Mouse (Mus musculus) heart, postnatal 36 days (tissue): ENCODE data around the gene Jak1. TPM values are rescaled to one million over a fixed set of nuclear protein-coding genes. Genes with fewer than 3 reads are reported as not detected.

ENCODE experiments used
- DNase-seq, 2 experiments: peaks; one replicate each; pipeline ENCODE4 v3.0.0; 2021 to 2022
- intact Hi-C: fragments of 180-260 bp; cut with DNase I; formaldehyde crosslinking; loops from one replicate; pipeline ENCODE4 v1.15.1; 2025
- total RNA-seq, 2 experiments: library from RNA; stranded (reverse); gene quantifications; 2 replicates each; pipeline ENCODE4 v1.2.3; 2021

Jak1 gene
- total RNA-seq: 10 to 100 TPM; 86.8 to 93.7 TPM

GRCm38 (mm10) chr4:101264741-101265513 lies at the start of gene Jak1:
Gene Jak1, minus strand, starts transcription at chr4:101265282.
- DNase-seq: peak; percentile 98 to 99
- intact Hi-C loops: loop anchor here (2.0 to 5.0 kb wide), 5 partner anchors 28 to 96 kb away; no protein-coding TSS in a partner anchor

- intact Hi-C loops: no loop called here
Observed at GRCm38 (mm10) chr4:101312055-101312454, 47.0 kb upstream of the Jak1 start.

GRCm38 (mm10) chr4:101308166-101308565 lies 43.1 kb upstream of the Jak1 start:
- no peak for DNase-seq
- intact Hi-C loops: no loop called here

More at GRCm38 (mm10) chr4:101312055-101312454, 47.0 kb upstream of the Jak1 start:
- DNase-seq: no peak

GRCm38 (mm10) chr4:101307286-101307685 lies 42.2 kb upstream of the Jak1 start:
- no peak for DNase-seq
- intact Hi-C loops: no loop called here

- intact Hi-C loops: no loop called here
- no peak for DNase-seq
Observed at GRCm38 (mm10) chr4:101306132-101306915, 41.2 kb upstream of the Jak1 start.

GRCm38 (mm10) chr4:101305126-101305525 lies 40.0 kb upstream of the Jak1 start:
- intact Hi-C loops: no loop called here
- DNase-seq: peak in 1 of 2 experiments; percentile 29

- DNase-seq: no peak
- intact Hi-C loops: no loop called here
Observed at GRCm38 (mm10) chr4:101304114-101304513, 39.0 kb upstream of the Jak1 start.

- DNase-seq: no peak
- intact Hi-C loops: no loop called here
Observed at GRCm38 (mm10) chr4:101300392-101300910, 35.4 kb upstream of the Jak1 start.

- DNase-seq: no peak
- intact Hi-C loops: no loop called here
Observed at GRCm38 (mm10) chr4:101298311-101298990, 33.4 kb upstream of the Jak1 start.

- DNase-seq: no peak
- intact Hi-C loops: no loop called here
Observed at GRCm38 (mm10) chr4:101296836-101297235, 31.8 kb upstream of the Jak1 start.

GRCm38 (mm10) chr4:101295788-101296187 lies 30.7 kb upstream of the Jak1 start:
- intact Hi-C loops: no loop called here
- no peak for DNase-seq

- intact Hi-C loops: loop anchor here (2.0 to 5.0 kb wide), 2 partner anchors 29 to 41 kb away; partner anchors contain the start of gene Jak1
- no peak for DNase-seq
Observed at GRCm38 (mm10) chr4:101293661-101294060, 28.6 kb upstream of the Jak1 start.

- DNase-seq: peak; percentile 76 to 86
- intact Hi-C loops: loop anchor here (1.0 to 5.0 kb wide), 3 partner anchors 28 to 63 kb away; partner anchors contain the start of gene Jak1
Observed at GRCm38 (mm10) chr4:101292736-101293541, 27.9 kb upstream of the Jak1 start.

GRCm38 (mm10) chr4:101292028-101292735 lies 27.1 kb upstream of the Jak1 start:
- DNase-seq: peak; percentile 91 to 93
- intact Hi-C loops: loop anchor here (1.0 to 5.0 kb wide), 3 partner anchors 27 to 64 kb away; partner anchors contain the start of gene Jak1

- intact Hi-C loops: no loop called here
- DNase-seq: no peak
Observed at GRCm38 (mm10) chr4:101288292-101288691, 23.2 kb upstream of the Jak1 start.

GRCm38 (mm10) chr4:101286562-101286961 lies 21.5 kb upstream of the Jak1 start:
- intact Hi-C loops: no loop called here
- DNase-seq: no peak

- DNase-seq: no peak
- intact Hi-C loops: no loop called here
Observed at GRCm38 (mm10) chr4:101285906-101286432, 20.9 kb upstream of the Jak1 start.

GRCm38 (mm10) chr4:101283938-101284337 lies 18.9 kb upstream of the Jak1 start:
- intact Hi-C loops: no loop called here
- DNase-seq: no peak

GRCm38 (mm10) chr4:101282237-101282636 lies 17.2 kb upstream of the Jak1 start:
- no peak for DNase-seq

More at GRCm38 (mm10) chr4:101282237-101282636, 17.2 kb upstream of the Jak1 start:
- intact Hi-C loops: no loop called here
